ENCODE assay signal across 18 mouse cellular contexts in the genomic region with DNA sequence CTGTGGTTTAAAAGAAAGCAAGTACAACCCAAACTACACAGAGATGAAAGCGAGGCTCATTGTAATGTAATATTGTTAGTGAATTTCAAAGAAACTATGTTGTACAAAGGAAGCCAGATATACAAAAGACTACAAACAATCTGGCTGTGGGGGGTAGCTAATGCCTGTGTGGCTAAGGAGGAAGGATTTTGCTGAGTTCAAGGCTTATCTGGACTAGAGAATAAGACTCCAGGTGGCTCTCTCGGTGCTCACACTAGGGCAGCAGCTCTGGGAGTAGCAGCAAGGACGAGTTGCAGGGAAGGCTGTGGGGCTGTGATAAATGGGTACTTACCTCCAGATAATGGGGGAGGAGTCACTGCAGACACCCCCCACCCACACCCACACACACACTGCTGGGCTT. TPM values are rescaled to one million over a fixed set of nuclear protein-coding genes. Genes with fewer than 3 reads are reported as not detected.
DNase-seq lines count a peak whose midpoint lies in the region; ATAC-seq and TF ChIP-seq lines count a peak whose summit lies in the region.
"Had no signal": no experiment of that assay in that cellular context is flagged by ENCODE, and none has a peak within 500 bp of the region (broad histone marks: within the 10 kb centered on the region; RNA-seq: fewer than 3 reads in every experiment).

No protein-coding gene starts in this region.

- H3K36me3 ChIP-seq in forebrain, embryonic 11.5 days (ENCODE audit: control insufficient read depth, insufficient read depth, low read length): no peaks in the 10 kb centered on the region
- H3K36me3 ChIP-seq in forebrain, embryonic 13.5 days (ENCODE audit: poor library complexity, severe bottlenecking): no peaks in the 10 kb centered on the region
- H3K36me3 ChIP-seq in E14TG2a.4 (ENCODE audit: insufficient read depth, low read length): no peaks in the 10 kb centered on the region
- H3K36me3 ChIP-seq in liver, embryonic 14.5 days (replicated peaks; ENCODE audit: control insufficient read depth, insufficient read depth, low read depth): no peaks in the 10 kb centered on the region
- H3K36me3 ChIP-seq: hindbrain, embryonic 10.5 days; intestine, embryonic 15.5 days had no signal

- H3K27ac ChIP-seq in forebrain, embryonic 11.5 days (ENCODE audit: low read depth, low read length): no peak overlapping the region
- H3K27ac ChIP-seq in forebrain, embryonic 13.5 days: no peak overlapping the region
- H3K27ac ChIP-seq in liver, embryonic 14.5 days: no peak overlapping the region
- H3K27ac ChIP-seq: hindbrain, embryonic 10.5 days; intestine, embryonic 15.5 days; lung, embryonic 15.5 days had no signal

- H3K4me2 ChIP-seq in forebrain, embryonic 11.5 days (ENCODE audit: low read depth, low read length, severe bottlenecking): no peak overlapping the region
- no peak overlapping the region for H3K4me2 ChIP-seq in forebrain, embryonic 13.5 days
- peak overlapping the region; percentile 8; the same call in 1 of the 2 replicates for H3K4me2 ChIP-seq in liver, embryonic 14.5 days (ENCODE audit: low read depth)
- H3K4me2 ChIP-seq: intestine, embryonic 15.5 days; lung, embryonic 15.5 days had no signal

- 0 out of 2 replicates have a peak, but pooled peaks have one; percentile 21 for TF ChIP-seq EP300 in liver, embryonic 14.5 days (IDR thresholded peaks at IDR 0.05; ENCODE audit: low read depth)

- peaks cover 9% of the 10 kb centered on the region; the same call in 1 of the 2 replicates for H3K4me1 ChIP-seq in forebrain, embryonic 11.5 days (replicated peaks; ENCODE audit: control insufficient read depth, insufficient read depth, low read length)
- peaks cover 25% of the 10 kb centered on the region for H3K4me1 ChIP-seq in forebrain, embryonic 13.5 days
- H3K4me1 ChIP-seq in E14TG2a.4 (replicated peaks; ENCODE audit: low read depth, low read length): peaks cover 80% of the 10 kb centered on the region
- H3K4me1 ChIP-seq in liver, embryonic 14.5 days (replicated peaks; ENCODE audit: control insufficient read depth in 2 of 2, insufficient read depth in 2 of 2, low read length in 1 of 2): peaks cover 9 to 11% of the 10 kb centered on the region in 2 experiments

- H3K27me3 ChIP-seq in forebrain, embryonic 11.5 days (ENCODE audit: control insufficient read depth, insufficient read depth, low read length): peaks cover 2% of the 10 kb centered on the region; the same call in 1 of the 2 replicates
- peaks cover 10% of the 10 kb centered on the region for H3K27me3 ChIP-seq in forebrain, embryonic 13.5 days
- H3K27me3 ChIP-seq in E14TG2a.4 (ENCODE audit: insufficient read depth, low read length): peaks cover 15% of the 10 kb centered on the region
- H3K27me3 ChIP-seq in liver, embryonic 14.5 days (ENCODE audit: control insufficient read depth, insufficient read depth, low read length): no peaks in the 10 kb centered on the region
- H3K27me3 ChIP-seq: intestine, embryonic 15.5 days; lung, embryonic 15.5 days had no signal

- H3K9ac ChIP-seq in forebrain, embryonic 11.5 days (ENCODE audit: low read length): no peak overlapping the region
- no peak overlapping the region for H3K9ac ChIP-seq in forebrain, embryonic 13.5 days
- 0 out of 2 replicates have a peak overlapping the region, but pooled peaks have one; percentile 9 for H3K9ac ChIP-seq in liver, embryonic 14.5 days (replicated peaks)
- H3K9ac ChIP-seq: intestine, embryonic 15.5 days; lung, embryonic 15.5 days had no signal

- ATAC-seq in forebrain, embryonic 11.5 days (replicated peaks; ENCODE audit: low FRiP score): peak; percentile 68
- ATAC-seq in forebrain, embryonic 13.5 days: no peak; the same call in 1 of the 2 replicates
- ATAC-seq in liver, embryonic 14.5 days (ENCODE audit: insufficient read depth): peak; percentile 93
- ATAC-seq: forebrain, embryonic 16.5 days; intestine, embryonic 15.5 days had no signal

- no peak overlapping the region for H3K4me3 ChIP-seq in forebrain, embryonic 11.5 days (ENCODE audit: low read depth, low read length)
- no peak overlapping the region for H3K4me3 ChIP-seq in forebrain, embryonic 13.5 days
- H3K4me3 ChIP-seq in E14TG2a.4 (replicated peaks; ENCODE audit: low read length): 0 out of 2 replicates have a peak overlapping the region, but pooled peaks have one; percentile 30
- H3K4me3 ChIP-seq in liver, embryonic 14.5 days (ENCODE audit: insufficient read depth in 1 of 2, low read depth in 2 of 2, low read length in 2 of 2): no peak overlapping the region
- H3K4me3 ChIP-seq: hindbrain, embryonic 10.5 days; intestine, embryonic 15.5 days; lung, embryonic 15.5 days; megakaryocyte, embryonic 14.5 days had no signal

- intact Hi-C loops in left cerebral cortex, postnatal 4 days (cut with DNase I): no loop called here

- no peaks in the 10 kb centered on the region for H3K9me3 ChIP-seq in forebrain, embryonic 11.5 days (ENCODE audit: control insufficient read depth, low read length)
- no peaks in the 10 kb centered on the region for H3K9me3 ChIP-seq in forebrain, embryonic 13.5 days (replicated peaks)
- H3K9me3 ChIP-seq in E14TG2a.4 (ENCODE audit: low read length): no peaks in the 10 kb centered on the region
- H3K9me3 ChIP-seq in liver, embryonic 14.5 days (ENCODE audit: control insufficient read depth, low read length): no peaks in the 10 kb centered on the region
- H3K9me3 ChIP-seq: hindbrain, embryonic 10.5 days; intestine, embryonic 15.5 days; lung, embryonic 15.5 days; megakaryocyte, embryonic 14.5 days had no signal

- 14% methylated on average over 3 of the region's 3 CpGs for WGBS in forebrain, embryonic 11.5 days
- 11% methylated on average over 3 of the region's 3 CpGs for WGBS in forebrain, embryonic 13.5 days
- WGBS in liver, embryonic 14.5 days (ENCODE audit: insufficient replicate concordance): 21% methylated on average over 3 of the region's 3 CpGs

- DNase-seq in forebrain, embryonic 11.5 days (ENCODE audit: low spot score): peak; percentile 56
- peak; percentile 70 for DNase-seq in WW6 (ENCODE audit: low read depth, low spot score)
- DNase-seq in liver, embryonic 14.5 days (ENCODE audit: low read depth in 3 of 3, low spot score in 3 of 3): peak in 2 of 3 experiments; percentile 43 to 51
- DNase-seq in cerebellum, adult 11-12 months: no peak
- no peak for DNase-seq in adrenal gland, adult 2 months
- DNase-seq in left cerebral cortex, postnatal 4 days: no peak
- DNase-seq: cerebellum, postnatal 14 days; gastrocnemius, postnatal 14 days; layer of hippocampus, adult 9-11 months; right cerebral cortex, postnatal 4 days; thymus, postnatal 36 days had no signal

- TF ChIP-seq CTCF in E14TG2a.4 (conservative IDR thresholded peaks at IDR 0.05; ENCODE audit: low read length): no peak
- TF ChIP-seq CTCF in liver, embryonic 14.5 days (IDR thresholded peaks at IDR 0.05; ENCODE audit: low read depth): no peak

RNA-seq across cellular contexts. Expression of a gene that starts 27.9 kb away (rescaled TPM):
- polyA plus RNA-seq in forebrain, embryonic 11.5 days (2014; fragmentation: Nextera tagmentation; extraction: Ambion mirVana): 8.0 and 8.2 TPM in 2 replicates
- 10.7 and 11.1 TPM in 2 replicates for polyA plus RNA-seq in forebrain, embryonic 13.5 days (2015; fragmentation: Nextera tagmentation; extraction: Ambion mirVana)
- 0.28 and 0.38 TPM in 2 replicates for polyA plus RNA-seq in liver, embryonic 14.5 days (2012; rRNA removed)
- polyA plus RNA-seq in liver, embryonic 14.5 days (2014; fragmentation: Nextera tagmentation; extraction: Ambion mirVana): 0.37 and 0.62 TPM in 2 replicates
- total RNA-seq in adrenal gland, adult 2 months (2021): 10 to 100 TPM; 13.5 to 27.1 TPM
- polyA plus RNA-seq in adrenal gland, adult 2 months (2012; rRNA removed): 2.0 and 2.1 TPM in 2 replicates
- 10 to 100 TPM; 13.0 to 13.6 TPM for total RNA-seq in left cerebral cortex, postnatal 4 days (2021)

RNA-seq across cellular contexts. Expression of a gene that starts 38.3 kb away (rescaled TPM):
- 3.7 and 3.8 TPM in 2 replicates for polyA plus RNA-seq in forebrain, embryonic 11.5 days (2014; fragmentation: Nextera tagmentation; extraction: Ambion mirVana)
- 3.4 and 3.8 TPM in 2 replicates for polyA plus RNA-seq in forebrain, embryonic 13.5 days (2015; fragmentation: Nextera tagmentation; extraction: Ambion mirVana)
- polyA plus RNA-seq in liver, embryonic 14.5 days (2012; rRNA removed): 1.6 and 1.9 TPM in 2 replicates
- polyA plus RNA-seq in liver, embryonic 14.5 days (2014; fragmentation: Nextera tagmentation; extraction: Ambion mirVana): 2.1 and 2.2 TPM in 2 replicates
- total RNA-seq in adrenal gland, adult 2 months (2021): 1 to 10 TPM; 5.4 to 6.6 TPM
- polyA plus RNA-seq in adrenal gland, adult 2 months (2012; rRNA removed): 4.2 and 4.5 TPM in 2 replicates
- total RNA-seq in left cerebral cortex, postnatal 4 days (2021): 10 to 100 TPM; 16.8 to 20.0 TPM

Comparison
In these comparisons a context has a peak if more than half of its experiments do, and no peak if none do; other contexts are left out.
1. DNase-seq: peak in forebrain, embryonic 11.5 days (single experiment), WW6 (single experiment) and liver, embryonic 14.5 days (2 of 3); none in cerebellum, adult 11-12 months (single experiment), adrenal gland, adult 2 months (single experiment) and left cerebral cortex, postnatal 4 days (single experiment).